Mouse (Mus musculus) small intestine, adult 2 months (tissue): Measurements from ENCODE around the gene Adamts20.

Source experiments
- CTCF ChIP-seq: fragments of 200-500 bp; IDR thresholded peaks from 2 replicates; pipeline ENCODE4 v1.5.1; 2012; ENCODE audit warnings: low read depth, mild to moderate bottlenecking, control low read depth, inconsistent platforms, low read length, moderate library complexity, mixed read lengths; ENCODE audit not compliant: insufficient replicate concordance, insufficient read length; ENCODE audit errors: extremely low read depth
- POLR2A ChIP-seq: fragments of 200-500 bp; IDR thresholded peaks from 2 replicates; pipeline ENCODE4 v1.6.1; 2012; ENCODE audit warnings: low read depth, mild to moderate bottlenecking, control low read depth, inconsistent platforms, low read length, moderate library complexity

DNA sequence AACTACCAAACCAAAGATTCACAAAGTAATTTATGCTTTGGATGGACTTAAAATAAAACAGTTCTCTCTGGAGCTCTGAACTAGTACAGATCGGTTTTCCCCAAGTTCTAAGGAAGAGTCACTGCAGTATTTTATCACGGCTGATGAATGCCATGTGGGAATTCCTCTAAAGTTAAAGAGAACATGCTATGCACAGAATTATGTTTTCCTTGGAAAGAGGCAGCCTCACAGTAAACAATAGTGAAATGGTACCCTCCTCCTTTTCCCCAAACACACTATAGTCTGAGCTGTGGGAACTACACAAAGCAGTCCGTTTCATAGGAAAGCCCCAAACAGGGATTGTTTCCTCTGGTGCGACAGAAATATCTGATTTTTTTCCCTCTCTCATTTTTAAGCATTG lies 171.1 kb downstream of the Adamts20 start:
- TF ChIP-seq CTCF (no peak), POLR2A (no peak)
